Mouse (Mus musculus) liver, embryonic 11.5 days (tissue): ENCODE measurements around the gene Gabra6. TPM values are rescaled to one million over a fixed set of nuclear protein-coding genes. Genes with fewer than 3 reads are reported as not detected.

Source experiments
- ATAC-seq: fragments of 200-750 bp; cut with Nextera tagmentation; replicated peaks from 2 replicates; pipeline ENCODE4 v1.8.0; 2017; ENCODE audit warnings: moderate number of reproducible peaks, mild to moderate bottlenecking, moderate TSS enrichment, moderate library complexity; ENCODE audit not compliant: low FRiP score
- DNase-seq: peaks from one replicate; pipeline ENCODE4 v3.0.0-alpha.2; 2017; ENCODE audit warnings: low spot score
- H3K27ac ChIP-seq: fragments of 300-500 bp; sonication (generic); 2 replicates; pipeline ENCODE4 v1.5.1; 2014; ENCODE audit warnings: mild to moderate bottlenecking, low read depth, low read length, control low read depth
- H3K27me3 ChIP-seq: fragments of 300-500 bp; sonication (generic); replicated peaks from 2 replicates; pipeline ENCODE4 v1.6.1; 2014; ENCODE audit warnings: low read length, mixed read lengths; ENCODE audit not compliant: control insufficient read depth, insufficient read depth
- H3K36me3 ChIP-seq: fragments of 300-500 bp; sonication (generic); 2 replicates; pipeline ENCODE4 v1.6.1; 2014; ENCODE audit warnings: mild to moderate bottlenecking, low read length, moderate library complexity, mixed read lengths; ENCODE audit not compliant: control insufficient read depth, insufficient read depth
- H3K4me1 ChIP-seq: fragments of 300-500 bp; sonication (generic); replicated peaks from 2 replicates; pipeline ENCODE4 v1.6.1; 2014; ENCODE audit warnings: low read length, mixed read lengths; ENCODE audit not compliant: control insufficient read depth, insufficient read depth
- H3K4me2 ChIP-seq: fragments of 300-500 bp; sonication (generic); 2 replicates; pipeline ENCODE4 v1.6.1; 2014; ENCODE audit warnings: mild to moderate bottlenecking, control low read depth, moderate library complexity
- H3K4me3 ChIP-seq: fragments of 300-500 bp; sonication (generic); 2 replicates; pipeline ENCODE4 v1.5.1; 2014; ENCODE audit warnings: low read depth, low read length, control low read depth
- H3K9ac ChIP-seq: fragments of 300-500 bp; sonication (generic); 2 replicates; pipeline ENCODE4 v1.6.1; 2014; ENCODE audit warnings: low read depth, low read length, control low read depth
- H3K9me3 ChIP-seq: fragments of 300-500 bp; sonication (generic); 2 replicates; pipeline ENCODE4 v1.6.1; 2016; ENCODE audit warnings: low read length, inconsistent platforms, mixed read lengths; ENCODE audit not compliant: control insufficient read depth
- WGBS: fragments of 180-500 bp; shearing (Covaris S2); extraction: QIAGEN DNeasy Blood & Tissue Kit; methylation state at CpG from one replicate; pipeline ENCODE4 v1.1.7; 2014; 5-methylcytosine and 5-hydroxymethylcytosine counted together
- polyA plus RNA-seq: library from polyadenylated mRNA; unstranded; fragments of >200 nt; fragmentation: Nextera tagmentation; extraction: Ambion mirVana; gene quantifications from 2 replicates; pipeline ENCODE4 v1.2.1, GENCODE M21; 2014

Gene Gabra6
- polyA plus RNA-seq, 1 experiment from 2014 or later, result not detected

GRCm38 (mm10) chr11:42310892-42311291 is 10.0 kb downstream of the Gabra6 start:
- H3K9ac ChIP-seq, result no peak overlapping the region
- DNase-seq (no peak), ATAC-seq (no peak)
- no peaks in the 10 kb centered on the region for H3K36me3 ChIP-seq
- H3K4me3 ChIP-seq, result no peak overlapping the region
- no peak overlapping the region for H3K27ac ChIP-seq
- H3K27me3 ChIP-seq, result no peaks in the 10 kb centered on the region
- 63% methylated on average over 1 of the region's 1 CpGs for WGBS
- no peak overlapping the region for H3K4me2 ChIP-seq
- no peaks in the 10 kb centered on the region for H3K9me3 ChIP-seq
- H3K4me1 ChIP-seq, result no peaks in the 10 kb centered on the region

GRCm38 (mm10) chr11:42309086-42309485 is 11.8 kb downstream of the Gabra6 start:
- H3K4me3 ChIP-seq, result no peak overlapping the region
- no peak overlapping the region for H3K9ac ChIP-seq
- DNase-seq, result no peak
- no peak for ATAC-seq
- WGBS, result 66% methylated on average over 2 of the region's 2 CpGs
- H3K27me3 ChIP-seq, result no peaks in the 10 kb centered on the region
- H3K9me3 ChIP-seq, result no peaks in the 10 kb centered on the region
- H3K4me1 ChIP-seq, result no peaks in the 10 kb centered on the region
- H3K36me3 ChIP-seq, result no peaks in the 10 kb centered on the region
- no peak overlapping the region for H3K4me2 ChIP-seq
- no peak overlapping the region for H3K27ac ChIP-seq

DNA sequence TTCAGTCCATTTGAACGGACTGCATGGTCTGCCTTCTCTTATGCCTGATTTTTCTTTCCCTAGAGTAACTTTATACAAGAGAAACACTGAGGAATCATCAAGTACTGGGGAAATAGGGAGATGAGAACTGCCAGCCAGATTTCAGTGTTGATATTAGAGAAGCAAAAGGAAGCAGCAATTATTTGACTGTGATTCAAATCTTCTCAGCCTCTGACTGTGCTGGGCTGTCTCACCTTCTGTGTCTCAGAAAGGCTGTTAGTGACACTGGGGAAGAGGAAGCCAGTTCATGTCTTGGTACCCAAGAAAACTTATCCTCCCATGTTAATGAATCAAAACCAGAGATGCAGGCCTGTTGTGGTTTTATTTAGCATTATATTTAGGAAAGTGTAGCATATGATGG is 14.8 kb downstream of the Gabra6 start:
- no peak overlapping the region for H3K4me2 ChIP-seq
- H3K36me3 ChIP-seq, result no peaks in the 10 kb centered on the region
- no peaks in the 10 kb centered on the region for H3K4me1 ChIP-seq
- no peak overlapping the region for H3K27ac ChIP-seq
- DNase-seq (no peak), ATAC-seq (no peak)
- no peak overlapping the region for H3K4me3 ChIP-seq
- no peaks in the 10 kb centered on the region for H3K27me3 ChIP-seq
- no peaks in the 10 kb centered on the region for H3K9me3 ChIP-seq
- no peak overlapping the region for H3K9ac ChIP-seq
- 64% methylated on average over 1 of the region's 1 CpGs for WGBS

DNA sequence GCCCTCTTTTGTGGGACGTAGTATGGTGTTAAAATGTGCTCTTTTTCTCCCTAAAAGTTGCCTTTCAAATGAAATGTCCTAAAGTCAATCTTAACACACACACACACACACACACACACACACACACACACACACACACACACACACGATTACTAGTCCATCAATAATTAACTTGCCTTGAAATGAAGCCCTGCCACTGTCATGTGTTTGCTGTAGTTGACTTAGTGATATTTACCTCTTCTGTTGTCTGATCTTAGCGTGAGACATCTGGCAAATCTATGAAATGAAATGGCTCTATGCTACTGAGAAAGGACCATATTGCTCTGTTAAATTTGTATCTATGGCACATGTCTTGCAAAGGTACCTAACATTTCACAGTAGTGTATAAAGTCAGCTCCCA is 61.9 kb downstream of the Gabra6 start:
- 71% methylated on average over 3 of the region's 3 CpGs for WGBS
- Histone ChIP-seq H3K36me3 (no peaks in the 10 kb centered on the region), H3K9ac (no peak overlapping the region), H3K27me3 (no peaks in the 10 kb centered on the region), H3K4me2 (no peak overlapping the region), H3K4me3 (no peak overlapping the region), H3K4me1 (no peaks in the 10 kb centered on the region), H3K9me3 (no peaks in the 10 kb centered on the region), H3K27ac (no peak overlapping the region)
- no peak for ATAC-seq
- DNase-seq, result no peak

Other genes starting within 250 kb of the Gabra6 start
- gene Gabra1, start 138.1 kb downstream of the Gabra6 start, polyA plus RNA-seq, result 1.3 and 2.7 TPM in 2 replicates
- 0.48 and 0.69 TPM in 2 replicates for gene Gabrb2, start 98.7 kb upstream of the Gabra6 start, polyA plus RNA-seq